Mouse (Mus musculus): ENCODE data around the gene Oat. TPM values are rescaled to one million over a fixed set of nuclear protein-coding genes. Genes with fewer than 3 reads are reported as not detected.

Oat gene
- 84.5 to 100.0 TPM (median 91.8 TPM) in 4 replicates for total RNA-seq (2023; ENCODE audit: inconsistent age)

DNA sequence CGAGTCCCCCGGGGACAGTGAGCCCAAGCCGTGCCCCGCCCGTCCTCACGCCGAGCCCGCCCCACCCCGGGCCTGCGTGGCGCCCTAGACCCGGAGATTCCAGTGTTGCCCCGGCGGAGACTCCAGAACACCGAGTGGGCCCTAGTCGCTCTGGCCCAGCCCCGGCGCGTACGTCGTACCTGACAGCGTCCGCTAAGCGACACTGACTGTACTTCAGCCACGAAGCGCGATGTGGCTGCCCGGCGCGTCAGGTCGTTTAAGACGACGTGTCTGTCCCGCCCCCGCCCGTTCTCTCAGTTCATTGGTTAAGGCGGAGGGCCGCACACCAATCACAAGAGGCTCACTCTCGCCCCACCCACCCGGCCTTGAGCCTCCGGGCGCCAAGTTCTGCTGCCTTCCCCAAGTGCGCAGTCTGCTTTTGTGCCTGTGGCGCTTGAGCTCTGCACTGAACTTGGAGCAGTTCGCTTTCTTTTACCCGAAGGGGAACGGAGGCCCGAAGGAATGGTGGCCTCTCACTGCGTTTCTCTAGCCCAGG, at the start of gene Oat:
Gene Oat, minus strand, starts transcription at position 283 of the 535 bp plus-strand sequence.

DNA sequence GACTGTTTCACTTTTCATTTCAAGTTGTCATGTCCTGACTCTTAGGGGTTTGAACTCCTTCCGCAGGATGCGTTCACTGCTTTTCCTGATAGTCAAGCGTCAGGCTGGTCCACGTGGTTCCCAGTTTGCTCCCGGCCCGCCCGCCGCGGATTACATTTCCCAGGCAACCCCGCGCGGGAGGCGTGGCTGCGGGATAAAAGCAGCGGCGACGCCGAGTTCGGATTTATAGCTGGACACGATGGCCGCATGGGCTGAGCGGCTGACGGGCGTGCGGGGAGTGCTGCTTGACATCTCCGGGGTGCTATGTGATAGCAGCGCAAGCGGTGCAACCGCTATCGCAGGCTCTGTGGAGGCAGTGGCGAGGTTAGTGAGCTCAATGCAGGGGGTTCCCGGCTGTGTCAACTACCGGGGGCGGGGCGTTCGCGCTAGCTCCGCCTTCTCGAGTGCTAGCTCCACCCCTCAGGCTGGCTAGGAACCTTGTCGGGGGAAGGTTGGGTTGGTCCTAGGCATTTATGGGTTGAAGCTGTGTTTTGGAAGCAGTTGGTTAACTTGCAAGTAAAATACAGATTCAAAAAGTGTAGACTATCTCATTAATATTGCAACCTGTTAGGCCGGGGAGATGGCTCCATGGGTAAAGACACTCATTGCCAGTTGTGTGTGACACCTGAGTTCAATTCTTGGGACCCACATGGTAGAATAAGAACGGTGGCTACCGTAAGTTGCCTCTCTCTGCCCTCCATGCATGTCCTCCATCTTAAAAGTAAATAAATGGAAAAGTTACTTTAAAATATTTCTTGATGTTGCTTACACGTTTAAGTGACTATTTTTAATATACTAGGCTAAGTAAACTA, 34.5 kb upstream of the Oat start, which contains the start of gene Lhpp:
Gene Lhpp, plus strand, starts transcription at position 171 of the 851 bp plus-strand sequence.

DNA sequence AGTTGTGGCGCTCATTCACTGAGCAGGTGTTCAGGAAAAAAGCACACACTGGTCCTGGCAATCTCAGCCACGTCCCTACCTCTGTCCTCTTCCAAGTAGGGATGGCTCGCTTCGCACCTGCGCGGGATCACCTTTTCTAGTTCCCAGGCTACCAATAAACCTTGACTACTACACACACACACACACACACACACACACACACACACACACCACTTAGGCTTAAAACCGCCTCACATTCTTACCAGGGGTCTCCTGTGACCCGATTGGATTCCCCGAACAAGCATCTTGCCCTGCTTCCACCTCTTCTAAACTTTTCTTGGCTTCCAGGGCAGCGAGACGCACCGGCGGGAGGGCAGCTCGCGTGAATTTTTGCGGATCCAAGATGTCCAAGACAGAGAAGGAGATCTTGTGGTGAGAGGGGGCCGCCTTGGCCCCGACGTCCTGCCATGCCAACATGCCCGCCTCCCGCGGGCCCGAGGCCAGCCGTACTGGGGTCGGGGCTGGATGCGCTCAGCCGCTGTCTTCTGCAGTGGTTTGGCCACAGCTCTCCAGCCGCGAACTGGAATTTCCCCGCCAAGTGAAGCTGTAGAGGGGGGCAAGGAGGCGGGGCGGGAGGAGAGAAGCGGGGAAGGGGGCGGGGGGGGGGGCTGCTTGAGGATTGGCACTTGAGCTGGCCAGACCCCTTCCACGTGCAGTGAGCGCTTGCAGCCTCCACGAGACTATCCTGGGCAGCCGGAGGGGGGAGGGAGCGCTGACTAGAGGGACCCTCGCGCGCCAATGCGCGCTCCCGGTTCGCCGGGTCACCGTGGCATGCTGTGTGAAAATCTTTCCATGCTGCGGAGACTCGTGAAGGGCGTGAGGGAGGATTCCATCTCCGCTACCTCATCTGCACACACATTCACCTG, 23.1 kb upstream of the Oat start, which contains the start of gene Nkx1-2:
Gene Nkx1-2, minus strand, starts transcription at position 567 of the 905 bp plus-strand sequence.

Other genes starting within 250 kb of the Oat start
- gene Nkx1-2, start 23.2 kb upstream of the Oat start, total RNA-seq (2023; ENCODE audit: inconsistent age) = not detected in 4 replicates
- 2.8 to 6.0 TPM (median 3.7 TPM) in 4 replicates for gene Lhpp, start 34.2 kb upstream of the Oat start, total RNA-seq (2023; ENCODE audit: inconsistent age)
- gene Fam53b, start 237.5 kb upstream of the Oat start, total RNA-seq (2023; ENCODE audit: inconsistent age) = 76.7 to 85.7 TPM (median 82.7 TPM) in 4 replicates